Mouse (Mus musculus) adrenal gland, postnatal 4 days (tissue): ENCODE data around the gene Zcrb1. TPM values are rescaled to one million over a fixed set of nuclear protein-coding genes. Genes with fewer than 3 reads are reported as not detected.
"Not testable (repeated sequence)": the region's sequence is repeated elsewhere in the genome, so short reads cannot be mapped to it uniquely, and the experiment has no call there.

ENCODE experiments used
- DNase-seq, 2 experiments: peaks; one replicate each; pipeline ENCODE4 v3.0.0; 2021 to 2022; ENCODE audit warnings: low spot score in 2 of 2, mixed read lengths in 2 of 2
- total RNA-seq, 2 experiments: library from RNA; stranded (reverse); gene quantifications; 2 replicates each; pipeline ENCODE4 v1.2.3; 2021

Zcrb1 gene
- total RNA-seq, 2 experiments from 2014 or later = 87.7 to 94.0 TPM

GRCm38 (mm10) chr15:93372525-93373119 is 25.5 kb downstream of the Zcrb1 start:
- DNase-seq = not testable (repeated sequence)

- DNase-seq = no peak
Measured at GRCm38 (mm10) chr15:93371838-93372237, 26.3 kb downstream of the Zcrb1 start.

GRCm38 (mm10) chr15:93368558-93368957 is 29.6 kb downstream of the Zcrb1 start:
- DNase-seq = no peak

- DNase-seq = no peak
Measured at GRCm38 (mm10) chr15:93365561-93365960, 32.6 kb downstream of the Zcrb1 start.

GRCm38 (mm10) chr15:93358346-93359095 is 39.6 kb downstream of the Zcrb1 start:
- DNase-seq = no peak

- no peak for DNase-seq
Measured at GRCm38 (mm10) chr15:93340630-93341379, 57.3 kb downstream of the Zcrb1 start.

- peak; percentile 59 to 63 for DNase-seq
Measured at GRCm38 (mm10) chr15:93336925-93337761, 61.0 kb downstream of the Zcrb1 start, which contains the start of gene Yaf2. Gene Yaf2, minus strand, starts transcription at chr15:93336935.

GRCm38 (mm10) chr15:93336658-93336924 is 61.5 kb downstream of the Zcrb1 start:
- DNase-seq = no peak

Other genes with a start within 250 kb of the Zcrb1 start
- gene Gxylt1, start 123.2 kb downstream of the Zcrb1 start, total RNA-seq = 10 to 100 TPM; 32.9 to 33.2 TPM
- 10 to 100 TPM; 43.3 to 47.6 TPM for gene Yaf2, start 61.4 kb downstream of the Zcrb1 start, total RNA-seq
- 10 to 100 TPM; 40.6 to 44.6 TPM for gene Pphln1, start within 50 bp of the Zcrb1 start, total RNA-seq
- 10 to 100 TPM; 30.2 to 30.4 TPM for gene Prickle1, start 197.6 kb upstream of the Zcrb1 start, total RNA-seq